Mouse (Mus musculus) myocyte (in vitro differentiated cells): ENCODE results near the gene Fam81a. TPM values are rescaled to one million over a fixed set of nuclear protein-coding genes. Genes with fewer than 3 reads are reported as not detected.

Experiments used
- H3K27me3 ChIP-seq: one replicate; pipeline ENCODE4 v1.6.1; 2011; ENCODE audit not compliant: control insufficient read depth, insufficient read depth, insufficient read length
- H3K36me3 ChIP-seq: one replicate; pipeline ENCODE4 v1.6.1; 2011; ENCODE audit not compliant: control insufficient read depth, insufficient read depth
- H3K4me2 ChIP-seq: one replicate; pipeline ENCODE4 v1.6.1; 2011; ENCODE audit warnings: low read depth, control low read depth
- H3K4me3 ChIP-seq: one replicate; pipeline ENCODE4 v1.5.1; 2011; ENCODE audit warnings: mild to moderate bottlenecking, control low read depth, moderate library complexity
- H3K79me2 ChIP-seq: one replicate; pipeline ENCODE4 v1.6.1; 2011; ENCODE audit not compliant: control insufficient read depth, insufficient read depth
- H3ac ChIP-seq: one replicate; pipeline ENCODE4 v1.6.1; 2011; ENCODE audit not compliant: control insufficient read depth, insufficient read length
- CEBPB ChIP-seq: IDR thresholded peaks from 2 replicates; pipeline ENCODE4 v1.6.1; 2011; ENCODE audit warnings: mild to moderate bottlenecking, moderate library complexity; ENCODE audit not compliant: poor library complexity, insufficient read depth, severe bottlenecking
- E2F4 ChIP-seq: IDR thresholded peaks from one replicate; pipeline ENCODE4 v1.6.1; 2011; ENCODE audit warnings: mild to moderate bottlenecking, control low read depth, moderate library complexity; ENCODE audit not compliant: insufficient read depth
- MAX ChIP-seq: IDR thresholded peaks from one replicate; pipeline ENCODE4 v1.6.1; 2011; ENCODE audit warnings: low read depth, mild to moderate bottlenecking, control low read depth
- MYOD1 ChIP-seq, 3 experiments: IDR thresholded peaks; one replicate each; pipeline ENCODE4 v1.6.1; 2011; ENCODE audit warnings: control low read depth in 2 of 3, low read depth in 2 of 3, mild to moderate bottlenecking in 2 of 3, moderate library complexity in 1 of 3; ENCODE audit not compliant: insufficient read length in 2 of 3, control insufficient read depth in 1 of 3
- MYOG ChIP-seq, 3 experiments: IDR thresholded peaks; one replicate each; pipeline ENCODE4 v1.6.1; 2011; ENCODE audit warnings: control low read depth in 2 of 3, low read depth in 2 of 3, mild to moderate bottlenecking in 2 of 3; ENCODE audit not compliant: insufficient read length in 2 of 3, control insufficient read depth in 1 of 3, insufficient read depth in 1 of 3
- POLR2A ChIP-seq: IDR thresholded peaks from one replicate; pipeline ENCODE4 v1.6.1; 2011; ENCODE audit warnings: low read depth, mild to moderate bottlenecking, control low read depth, moderate library complexity; ENCODE audit not compliant: insufficient read length
- POLR2AphosphoS2 ChIP-seq: IDR thresholded peaks from one replicate; pipeline ENCODE4 v1.6.1; 2011; ENCODE audit warnings: low read depth, control low read depth; ENCODE audit not compliant: insufficient read length
- REST ChIP-seq: IDR thresholded peaks from one replicate; pipeline ENCODE4 v1.6.1; 2011; ENCODE audit warnings: mild to moderate bottlenecking, control low read depth, moderate library complexity; ENCODE audit not compliant: insufficient read depth, insufficient read length
- SRF ChIP-seq: IDR thresholded peaks from one replicate; pipeline ENCODE4 v1.6.1; 2011; ENCODE audit warnings: low read depth; ENCODE audit not compliant: control insufficient read depth, insufficient read length
- TCF12 ChIP-seq: IDR thresholded peaks from one replicate; pipeline ENCODE4 v1.6.1; 2011; ENCODE audit warnings: mild to moderate bottlenecking, control low read depth; ENCODE audit not compliant: poor library complexity, insufficient read depth, severe bottlenecking
- TCF3 ChIP-seq: IDR thresholded peaks from one replicate; pipeline ENCODE4 v1.6.1; 2011; ENCODE audit warnings: low read depth, control low read depth; ENCODE audit not compliant: insufficient read length
- USF1 ChIP-seq: IDR thresholded peaks from one replicate; pipeline ENCODE4 v1.6.1; 2011; ENCODE audit warnings: low read depth, mild to moderate bottlenecking, control low read depth, moderate library complexity
- polyA plus RNA-seq: library from polyadenylated mRNA; unstranded; fragments of >200 nt; fragmentation: generic; extraction: Trizol; gene quantifications from one replicate; pipeline ENCODE4 v1.2.1, GENCODE M21; 2012; ENCODE audit warnings: missing spikeins

Fam81a gene
- polyA plus RNA-seq, 1 experiment = 0.20 TPM

GRCm38 (mm10) chr9:70138511-70138910 lies 3.8 kb downstream of the Fam81a start:
- Histone ChIP-seq H3K4me2 (no peak overlapping the region), H3K27me3 (peaks cover 13% of the 10 kb centered on the region), H3ac (no peak overlapping the region), H3K36me3 (no peaks in the 10 kb centered on the region), H3K4me3 (no peak overlapping the region), H3K79me2 (no peaks in the 10 kb centered on the region)
- TF ChIP-seq TCF3 (no peak), MYOD1 (IDR thresholded peaks at IDR 0.05; ENCODE audit: control insufficient read depth in 1 of 3, insufficient read length in 2 of 3, low read depth in 2 of 3) (no peak), USF1 (no peak), POLR2A (no peak), SRF (no peak), MAX (no peak), CEBPB (no peak)

GRCm38 (mm10) chr9:70137991-70138390 lies 4.4 kb downstream of the Fam81a start:
- H3K79me2 ChIP-seq = no peaks in the 10 kb centered on the region
- TF ChIP-seq CEBPB (no peak), MAX (no peak), REST (no peak), E2F4 (no peak), TCF12 (no peak)
- H3K36me3 ChIP-seq = no peaks in the 10 kb centered on the region
- H3K4me3 ChIP-seq = no peak overlapping the region
- no peak overlapping the region for H3K4me2 ChIP-seq
- H3ac ChIP-seq = no peak overlapping the region
- peaks cover 13% of the 10 kb centered on the region for H3K27me3 ChIP-seq

- TF ChIP-seq USF1 (no peak), MYOD1 (IDR thresholded peaks at IDR 0.05; ENCODE audit: control insufficient read depth in 1 of 3, insufficient read length in 2 of 3, low read depth in 2 of 3) (no peak), TCF12 (no peak), CEBPB (no peak), MAX (no peak), POLR2A (no peak), POLR2AphosphoS2 (no peak), SRF (no peak), MYOG (IDR thresholded peaks at IDR 0.05; ENCODE audit: control insufficient read depth in 1 of 3, insufficient read depth in 1 of 3, insufficient read length in 2 of 3, low read depth in 2 of 3) (no peak), REST (no peak), TCF3 (no peak), E2F4 (no peak)
- H3ac ChIP-seq = no peak overlapping the region
- peaks cover 7% of the 10 kb centered on the region for H3K27me3 ChIP-seq
- H3K4me2 ChIP-seq = no peak overlapping the region
- H3K79me2 ChIP-seq = no peaks in the 10 kb centered on the region
- H3K4me3 ChIP-seq = no peak overlapping the region
- no peaks in the 10 kb centered on the region for H3K36me3 ChIP-seq
Measured at GRCm38 (mm10) chr9:70135186-70135585, 7.2 kb downstream of the Fam81a start.

DNA sequence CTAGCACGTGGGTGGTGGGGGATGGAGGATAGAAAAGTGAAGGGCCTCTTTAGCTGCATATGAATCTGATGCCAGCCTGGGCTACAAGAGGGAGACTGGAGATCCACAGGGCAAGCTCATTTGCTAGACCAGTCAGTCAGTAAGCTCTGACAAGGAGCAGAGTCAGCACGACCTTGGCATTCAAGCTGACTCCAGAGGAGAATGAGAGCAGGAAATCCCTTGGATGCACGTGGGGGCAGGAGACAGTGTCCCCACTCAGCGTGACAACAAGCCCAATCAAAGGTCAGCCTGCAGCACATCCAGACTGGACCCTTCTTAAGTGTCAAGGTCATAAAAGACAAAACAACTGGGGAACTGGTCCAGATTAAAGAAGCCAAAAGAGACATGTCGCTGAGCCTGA lies 7.6 kb downstream of the Fam81a start:
- TF ChIP-seq MYOD1 (IDR thresholded peaks at IDR 0.05; ENCODE audit: control insufficient read depth in 1 of 3, insufficient read length in 2 of 3, low read depth in 2 of 3) (no peak), SRF (no peak), TCF12 (no peak), MAX (no peak), REST (no peak), E2F4 (no peak), TCF3 (no peak), MYOG (IDR thresholded peaks at IDR 0.05; ENCODE audit: control insufficient read depth in 1 of 3, insufficient read depth in 1 of 3, insufficient read length in 2 of 3, low read depth in 2 of 3) (no peak), USF1 (no peak)
- no peak overlapping the region for H3K4me2 ChIP-seq

GRCm38 (mm10) chr9:70134215-70134614 lies 8.1 kb downstream of the Fam81a start:
- Histone ChIP-seq H3K79me2 (no peaks in the 10 kb centered on the region), H3ac (no peak overlapping the region), H3K36me3 (no peaks in the 10 kb centered on the region), H3K27me3 (peaks cover 7% of the 10 kb centered on the region), H3K4me3 (no peak overlapping the region), H3K4me2 (no peak overlapping the region)
- TF ChIP-seq MYOG (IDR thresholded peaks at IDR 0.05; ENCODE audit: control insufficient read depth in 1 of 3, insufficient read depth in 1 of 3, insufficient read length in 2 of 3, low read depth in 2 of 3) (no peak), USF1 (no peak), TCF3 (no peak), POLR2A (no peak), CEBPB (no peak)

More for the DNA sequence above, 7.6 kb downstream of the Fam81a start:
- Histone ChIP-seq H3K27me3 (peaks cover 7% of the 10 kb centered on the region), H3K79me2 (no peaks in the 10 kb centered on the region), H3K36me3 (no peaks in the 10 kb centered on the region), H3ac (no peak overlapping the region), H3K4me3 (no peak overlapping the region)

DNA sequence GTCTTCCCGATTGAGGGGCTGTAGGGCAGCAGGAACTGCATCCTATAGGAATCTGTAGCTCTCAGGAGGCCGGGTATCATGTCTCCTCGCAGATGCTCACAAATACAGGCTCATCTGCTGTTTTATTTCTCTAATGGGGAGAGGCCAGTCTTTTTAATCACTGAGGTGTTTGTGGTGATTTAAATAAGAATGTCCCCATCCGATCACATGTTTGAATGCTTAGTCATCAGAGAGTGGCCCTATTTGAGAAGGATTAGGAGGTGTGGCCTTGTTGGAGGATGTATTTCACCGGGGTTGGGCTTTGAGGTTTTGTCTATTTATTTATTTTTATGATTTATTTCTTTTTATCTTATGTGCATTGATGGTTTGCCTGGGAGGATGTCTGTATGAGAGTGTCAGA lies 11.6 kb downstream of the Fam81a start:
- Histone ChIP-seq H3K4me3 (no peak overlapping the region), H3K79me2 (no peaks in the 10 kb centered on the region), H3K36me3 (no peaks in the 10 kb centered on the region), H3K27me3 (peaks cover 5% of the 10 kb centered on the region), H3K4me2 (no peak overlapping the region), H3ac (no peak overlapping the region)
- TF ChIP-seq E2F4 = no peak
- no peak for TF ChIP-seq USF1
- TF ChIP-seq POLR2A = no peak
- no peak for TF ChIP-seq SRF
- TF ChIP-seq TCF12 = no peak
- no peak for TF ChIP-seq POLR2AphosphoS2
- TF ChIP-seq MAX = no peak
- TF ChIP-seq MYOD1 (IDR thresholded peaks at IDR 0.05; ENCODE audit: control insufficient read depth in 1 of 3, insufficient read length in 2 of 3, low read depth in 2 of 3) = no peak
- TF ChIP-seq REST = no peak
- no peak for TF ChIP-seq CEBPB
